Mouse (Mus musculus): ENCODE data around the gene Tmem138.

The Tmem138 gene

GRCm38 (mm10) chr19:10576690-10577561 lies at the start of gene Tmem138, which contains the start of gene Cyb561a3:
Gene Tmem138 (minus strand): TSS chr19:10577362.
Gene Cyb561a3 (plus strand): TSS chr19:10577172.
- peak; percentile 92 to 93 for DNase-seq (ENCODE audit: low spot score in 2 of 2)

GRCm38 (mm10) chr19:10608573-10609240 lies 31.5 kb upstream of the Tmem138 start:
- DNase-seq (ENCODE audit: low spot score in 2 of 2), result no peak

- no peak for DNase-seq (ENCODE audit: low spot score in 2 of 2)
These were observed 28.9 kb upstream of the Tmem138 start for GRCm38 (mm10) chr19:10605901-10606622.

GRCm38 (mm10) chr19:10605293-10605900 lies 28.2 kb upstream of the Tmem138 start, which contains the start of the genes Ddb1 and Tkfc:
Gene Ddb1 (plus strand): TSS chr19:10605327.
Gene Tkfc (minus strand): TSS chr19:10605654.
- DNase-seq (ENCODE audit: low spot score in 2 of 2), result peak; percentile 97 to 98

GRCm38 (mm10) chr19:10604534-10604933 lies 27.4 kb upstream of the Tmem138 start:
- no peak for DNase-seq (ENCODE audit: low spot score in 2 of 2)

GRCm38 (mm10) chr19:10603660-10604523 lies 26.7 kb upstream of the Tmem138 start:
- DNase-seq (ENCODE audit: low spot score in 2 of 2), result no peak

GRCm38 (mm10) chr19:10602787-10603186 lies 25.6 kb upstream of the Tmem138 start:
- DNase-seq (ENCODE audit: low spot score in 2 of 2), result peak; percentile 75 to 84

GRCm38 (mm10) chr19:10602247-10602769 lies 25.1 kb upstream of the Tmem138 start:
- no peak for DNase-seq (ENCODE audit: low spot score in 2 of 2)

- no peak for DNase-seq (ENCODE audit: low spot score in 2 of 2)
These were observed 22.5 kb upstream of the Tmem138 start for GRCm38 (mm10) chr19:10599648-10600047.

- no peak for DNase-seq (ENCODE audit: low spot score in 2 of 2)
These were observed 21.0 kb upstream of the Tmem138 start for GRCm38 (mm10) chr19:10598188-10598587.

GRCm38 (mm10) chr19:10591659-10592377 lies 14.7 kb upstream of the Tmem138 start:
- no peak for DNase-seq (ENCODE audit: low spot score in 2 of 2)

- no peak for DNase-seq (ENCODE audit: low spot score in 2 of 2)
These were observed 13.1 kb upstream of the Tmem138 start for GRCm38 (mm10) chr19:10590301-10590700.

GRCm38 (mm10) chr19:10589127-10589857 lies 12.1 kb upstream of the Tmem138 start:
- no peak for DNase-seq (ENCODE audit: low spot score in 2 of 2)

GRCm38 (mm10) chr19:10587231-10587630 lies 10.1 kb upstream of the Tmem138 start:
- DNase-seq (ENCODE audit: low spot score in 2 of 2), result no peak

- peak in 1 of 2 experiments; percentile 47 for DNase-seq (ENCODE audit: low spot score in 2 of 2)
These were observed 8.0 kb upstream of the Tmem138 start for GRCm38 (mm10) chr19:10585112-10585511.

GRCm38 (mm10) chr19:10583550-10584146 lies 6.5 kb upstream of the Tmem138 start:
- no peak for DNase-seq (ENCODE audit: low spot score in 2 of 2)

- DNase-seq (ENCODE audit: low spot score in 2 of 2), result peak in 1 of 2 experiments; percentile 52
These were observed 4.8 kb upstream of the Tmem138 start for GRCm38 (mm10) chr19:10581984-10582383.

- peak in 1 of 2 experiments; percentile 29 for DNase-seq (ENCODE audit: low spot score in 2 of 2)
These were observed 3.6 kb upstream of the Tmem138 start for GRCm38 (mm10) chr19:10580761-10581160.
